Mouse (Mus musculus) kidney, adult 2 months (tissue): ENCODE measurements around the gene Kdm5a. TPM values are rescaled to one million over a fixed set of nuclear protein-coding genes. Genes with fewer than 3 reads are reported as not detected.
A peak's percentile ranks its signal among the peaks of the same experiment; 100 is the strongest.

Source experiments
- DNase-seq: peaks from one replicate; pipeline ENCODE4 v3.0.0; 2021
- H3K27ac ChIP-seq: fragments of 200-500 bp; 2 replicates; pipeline ENCODE4 v1.5.1; 2012; ENCODE audit warnings: low read depth, low read length, control low read depth, inconsistent platforms; ENCODE audit not compliant: insufficient read depth
- H3K27me3 ChIP-seq: fragments of 200-500 bp; replicated peaks from 2 replicates; pipeline ENCODE4 v1.6.1; 2012; ENCODE audit warnings: mild to moderate bottlenecking, moderate library complexity, low read length, inconsistent platforms; ENCODE audit not compliant: control insufficient read depth, insufficient read depth
- H3K36me3 ChIP-seq: fragments of 200-500 bp; 2 replicates; pipeline ENCODE4 v1.6.1; 2012; ENCODE audit warnings: mild to moderate bottlenecking, moderate library complexity, low read length, inconsistent platforms; ENCODE audit not compliant: control insufficient read depth, insufficient read depth
- H3K4me1 ChIP-seq: fragments of 200-500 bp; 2 replicates; pipeline ENCODE4 v1.6.1; 2011; ENCODE audit warnings: low read length; ENCODE audit not compliant: control insufficient read depth, insufficient read depth
- H3K4me3 ChIP-seq: fragments of 200-500 bp; 2 replicates; pipeline ENCODE4 v1.5.1; 2011; ENCODE audit warnings: mild to moderate bottlenecking, low read depth, low read length, control low read depth; ENCODE audit not compliant: insufficient read depth
- CTCF ChIP-seq: fragments of 200-500 bp; conservative IDR thresholded peaks from 2 replicates; pipeline ENCODE4 v1.5.1; 2011; ENCODE audit warnings: low read depth, mild to moderate bottlenecking, control low read depth, low read length, moderate library complexity, mixed read lengths; ENCODE audit not compliant: insufficient read depth, insufficient read length
- POLR2A ChIP-seq: fragments of 200-500 bp; IDR thresholded peaks from one replicate; pipeline ENCODE4 v1.6.1; 2011; ENCODE audit warnings: low read depth, low read length, control low read depth
- WGBS: fragments of 180-500 bp; shearing (Covaris S2); methylation state at CpG from one replicate; pipeline ENCODE4 v1.1.7; 2018; 5-methylcytosine and 5-hydroxymethylcytosine counted together
- polyA plus RNA-seq: library from polyadenylated mRNA; depleted of rRNA; stranded (reverse); fragments of >200 nt; gene quantifications from 2 replicates; pipeline ENCODE4 v1.2.3, GENCODE M21; 2012; rRNA removed

The Kdm5a gene
- polyA plus RNA-seq, 1 experiment, result 4.3 TPM

- DNase-seq, result no peak
- Histone ChIP-seq H3K4me1 (no peaks in the 10 kb centered on the region), H3K27ac (no peak overlapping the region), H3K36me3 (no peaks in the 10 kb centered on the region), H3K4me3 (peak overlapping the region; percentile 17; the same call in 1 of the 2 replicates), H3K27me3 (peaks cover 11% of the 10 kb centered on the region)
- no peak for TF ChIP-seq CTCF
- no peak for TF ChIP-seq POLR2A
- 17% methylated on average over 22 of the region's 22 CpGs for WGBS
Measured at GRCm38 (mm10) chr6:120491862-120492498, 128.1 kb downstream of the Kdm5a start.

DNA sequence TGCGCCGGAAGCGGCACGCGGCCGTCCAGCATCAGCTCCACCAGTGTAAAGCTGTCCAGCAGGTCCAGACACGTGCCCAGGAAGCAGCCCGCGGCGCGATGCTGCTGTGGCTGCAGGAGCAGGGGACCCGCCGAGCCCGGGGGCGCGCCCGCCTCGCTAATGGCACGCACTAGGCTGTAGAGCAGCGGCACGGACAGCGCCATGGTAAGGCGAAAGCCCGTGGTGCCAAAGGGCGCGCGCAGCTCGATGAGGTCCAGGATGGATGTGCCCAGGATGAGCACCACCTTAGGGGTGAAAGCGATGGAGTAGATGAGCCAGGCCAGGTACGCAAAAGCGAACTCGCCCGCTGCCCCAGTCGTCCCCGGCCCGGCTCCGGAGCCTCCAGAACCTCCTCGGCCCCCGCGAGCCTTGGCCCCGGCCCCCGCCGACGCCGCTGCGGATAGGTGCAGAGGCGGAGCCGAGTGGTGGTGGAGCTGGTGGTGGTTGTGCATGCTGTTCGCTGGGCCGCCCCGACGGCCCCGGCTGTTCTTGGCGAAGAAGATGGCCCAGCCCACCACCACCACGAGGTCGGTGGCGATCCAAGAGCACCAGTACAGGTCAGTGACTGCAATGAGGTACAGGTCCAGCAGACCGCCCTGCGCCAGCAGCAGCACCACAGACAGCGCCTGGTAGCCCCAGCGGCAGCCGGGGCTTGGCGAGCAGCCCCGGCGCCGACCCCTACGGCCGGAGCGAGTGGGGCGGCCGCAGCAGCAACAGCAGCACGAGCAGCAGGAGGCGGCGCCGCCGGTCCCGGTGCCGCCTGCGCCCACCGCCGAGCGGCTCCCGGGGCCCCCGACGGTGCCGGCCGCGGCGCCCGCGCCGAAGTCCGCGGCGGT lies 128.8 kb downstream of the Kdm5a start:
- no peak overlapping the region for H3K27ac ChIP-seq
- DNase-seq, result no peak
- H3K36me3 ChIP-seq, result no peaks in the 10 kb centered on the region
- H3K27me3 ChIP-seq, result peaks cover 11% of the 10 kb centered on the region
- WGBS, result 2% methylated on average over 89 of the region's 95 CpGs
- no peaks in the 10 kb centered on the region for H3K4me1 ChIP-seq
- no peak for TF ChIP-seq CTCF
- TF ChIP-seq POLR2A, result no peak
- peak overlapping the region; percentile 42 for H3K4me3 ChIP-seq

DNA sequence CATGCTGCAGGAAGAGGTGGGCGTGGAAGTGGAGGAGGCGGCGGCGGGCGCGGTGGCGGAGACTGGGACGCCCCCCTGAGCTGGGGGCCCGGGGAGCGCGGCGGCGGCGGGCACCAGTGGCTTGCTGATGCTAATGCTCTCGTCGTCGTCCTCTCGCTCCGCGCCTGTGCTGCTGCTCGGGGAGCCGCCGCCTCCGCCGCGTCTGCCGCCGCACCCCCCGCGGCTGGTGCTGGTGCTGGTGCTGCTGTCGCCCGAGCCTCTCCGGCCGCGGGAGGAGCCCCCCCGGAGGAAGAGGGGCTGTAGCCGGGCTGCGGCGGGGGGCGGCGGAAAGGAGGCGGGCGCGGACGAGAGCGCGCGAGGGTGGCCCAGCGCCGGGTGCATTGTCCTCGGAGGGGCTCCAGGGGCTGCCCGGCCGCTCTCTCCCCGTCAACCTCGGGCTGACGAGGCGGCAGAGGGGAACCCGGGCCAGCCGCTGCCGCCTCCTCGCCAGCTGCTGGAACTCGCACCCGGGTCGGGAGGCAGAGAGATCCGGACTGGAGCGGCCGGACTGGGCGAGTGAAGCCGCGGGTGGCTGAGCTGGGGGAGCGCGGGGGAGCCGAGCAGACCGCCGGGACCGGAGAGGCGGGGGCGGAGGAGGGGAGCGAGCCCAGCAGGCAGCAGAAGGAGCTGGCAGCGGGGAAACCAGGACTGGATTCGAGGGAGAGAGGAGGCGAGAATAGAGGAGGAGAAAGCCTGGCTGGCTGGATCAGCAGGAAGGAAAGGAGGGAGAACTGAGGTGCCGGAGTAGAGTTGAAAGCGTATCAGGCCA lies 129.7 kb downstream of the Kdm5a start, which contains the start of gene Tmem121b:
TSS of gene Tmem121b (minus strand) at position 434 of the 808 bp plus-strand sequence.
- DNase-seq, result no peak
- H3K36me3 ChIP-seq, result no peaks in the 10 kb centered on the region
- 2% methylated on average over 78 of the region's 84 CpGs for WGBS
- H3K27ac ChIP-seq, result no peak within 1 kb of the TSS
- peaks cover 11% of the 10 kb centered on the region for H3K27me3 ChIP-seq
- H3K4me3 ChIP-seq, result peak within 1 kb of the TSS; percentile 42
- H3K4me1 ChIP-seq, result no peaks in the 10 kb centered on the region
- TF ChIP-seq POLR2A (no peak), CTCF (no peak)

Other genes starting within 250 kb of the Kdm5a start
- gene D330020A13Rik, start 69.8 kb upstream of the Kdm5a start, polyA plus RNA-seq, result 0.09 and 0.22 TPM in 2 replicates
- gene B4galnt3, start 69.6 kb upstream of the Kdm5a start, polyA plus RNA-seq, result 28.9 and 35.3 TPM in 2 replicates
- 2.3 and 3.1 TPM in 2 replicates for gene Ccdc77, start 250 bp downstream of the Kdm5a start, polyA plus RNA-seq
- 36.1 and 37.2 TPM in 2 replicates for gene Il17ra, start 99.1 kb downstream of the Kdm5a start, polyA plus RNA-seq
- 0.01 and 0.05 TPM in 2 replicates for gene Tmem121b, start 129.7 kb downstream of the Kdm5a start, polyA plus RNA-seq
- 36.0 and 36.1 TPM in 2 replicates for gene Hdhd5, start 167.2 kb downstream of the Kdm5a start, polyA plus RNA-seq